Mouse (Mus musculus) neural tube, embryonic 13.5 days (tissue): ENCODE measurements around the gene Mrpl45. TPM values are rescaled to one million over a fixed set of nuclear protein-coding genes. Genes with fewer than 3 reads are reported as not detected.
"Not testable (repeated sequence)": the region's sequence is repeated elsewhere in the genome, so short reads cannot be mapped to it uniquely, and the experiment has no call there.

Experiments used
- ATAC-seq: fragments of 200-750 bp; cut with Nextera tagmentation; 2 replicates; pipeline ENCODE4 v1.8.0; 2017; ENCODE audit warnings: low read depth, mild to moderate bottlenecking, moderate TSS enrichment, moderate library complexity
- H3K27ac ChIP-seq: fragments of 300-500 bp; sonication (generic); replicated peaks from 2 replicates; pipeline ENCODE4 v1.5.1; 2015; ENCODE audit warnings: moderate library complexity, mild to moderate bottlenecking, inconsistent platforms
- H3K27me3 ChIP-seq: fragments of 300-500 bp; sonication (generic); 2 replicates; pipeline ENCODE4 v1.6.1; 2015; ENCODE audit warnings: mild to moderate bottlenecking, inconsistent platforms
- H3K36me3 ChIP-seq: fragments of 300-500 bp; sonication (generic); 2 replicates; pipeline ENCODE4 v1.6.1; 2015; ENCODE audit warnings: mild to moderate bottlenecking, inconsistent platforms
- H3K4me1 ChIP-seq: fragments of 300-500 bp; sonication (generic); replicated peaks from 2 replicates; pipeline ENCODE4 v1.6.1; 2015; ENCODE audit warnings: inconsistent platforms
- H3K4me2 ChIP-seq: fragments of 300-500 bp; sonication (generic); 2 replicates; pipeline ENCODE4 v1.6.1; 2015; ENCODE audit warnings: inconsistent platforms, mild to moderate bottlenecking, moderate library complexity
- H3K4me3 ChIP-seq: fragments of 300-500 bp; sonication (generic); 2 replicates; pipeline ENCODE4 v1.5.1; 2015; ENCODE audit warnings: mild to moderate bottlenecking, inconsistent platforms
- H3K9ac ChIP-seq: fragments of 300-500 bp; sonication (generic); 2 replicates; pipeline ENCODE4 v1.6.1; 2015; ENCODE audit warnings: moderate library complexity, mild to moderate bottlenecking, inconsistent platforms
- H3K9me3 ChIP-seq: fragments of 300-500 bp; sonication (generic); 2 replicates; pipeline ENCODE4 v1.6.1; 2016; ENCODE audit warnings: inconsistent platforms
- WGBS: fragments of 180-500 bp; shearing (Covaris S2); methylation state at CpG from one replicate; pipeline ENCODE4 v1.1.7; 2015; 5-methylcytosine and 5-hydroxymethylcytosine counted together
- polyA plus RNA-seq: library from polyadenylated mRNA; unstranded; fragments of >200 nt; fragmentation: Nextera tagmentation; extraction: Ambion mirVana; gene quantifications from 2 replicates; pipeline ENCODE4 v1.2.1, GENCODE M21; 2015

The Mrpl45 gene
- polyA plus RNA-seq, 1 experiment from 2014 or later: 43.8 TPM

- H3K27me3 ChIP-seq: no peaks in the 10 kb centered on the region
- no peaks in the 10 kb centered on the region for H3K36me3 ChIP-seq
- WGBS: 35% methylated on average over 7 of the region's 7 CpGs
- no peak overlapping the region for H3K4me3 ChIP-seq
- no peaks in the 10 kb centered on the region for H3K4me1 ChIP-seq
- no peaks in the 10 kb centered on the region for H3K9me3 ChIP-seq
- no peak overlapping the region for H3K27ac ChIP-seq
- ATAC-seq: no peak
- no peak overlapping the region for H3K9ac ChIP-seq
- H3K4me2 ChIP-seq: no peak overlapping the region
Observed at GRCm38 (mm10) chr11:97302231-97302781, 13.2 kb upstream of the Mrpl45 start.

- ATAC-seq: no peak
- Histone ChIP-seq H3K4me2 (no peak overlapping the region), H3K9ac (no peak overlapping the region), H3K9me3 (no peaks in the 10 kb centered on the region), H3K4me1 (peaks cover 4% of the 10 kb centered on the region), H3K27me3 (peaks cover 4% of the 10 kb centered on the region; the same call in 1 of the 2 replicates), H3K27ac (no peak overlapping the region), H3K36me3 (no peaks in the 10 kb centered on the region), H3K4me3 (no peak overlapping the region)
- WGBS: 84% methylated on average over 5 of the region's 5 CpGs
Observed at GRCm38 (mm10) chr11:97304631-97305030, 10.9 kb upstream of the Mrpl45 start.

- ATAC-seq: no peak
- Histone ChIP-seq H3K4me2 (no peak overlapping the region), H3K9me3 (no peaks in the 10 kb centered on the region), H3K36me3 (no peaks in the 10 kb centered on the region), H3K4me3 (no peak overlapping the region), H3K27ac (no peak overlapping the region), H3K27me3 (peaks cover 6% of the 10 kb centered on the region; the same call in 1 of the 2 replicates), H3K9ac (no peak overlapping the region), H3K4me1 (peaks cover 23% of the 10 kb centered on the region)
- WGBS: 93% methylated on average over 11 of the region's 11 CpGs
Observed at GRCm38 (mm10) chr11:97307294-97308069, 8.0 kb upstream of the Mrpl45 start.

GRCm38 (mm10) chr11:97308806-97309450 is 6.6 kb upstream of the Mrpl45 start:
- H3K9ac ChIP-seq: peak overlapping the region; percentile 61; the same call in 1 of the 2 replicates
- H3K36me3 ChIP-seq: no peaks in the 10 kb centered on the region
- peaks cover 6% of the 10 kb centered on the region; the same call in 1 of the 2 replicates for H3K27me3 ChIP-seq
- ATAC-seq: no peak
- peak overlapping the region; percentile 39; the same call in 1 of the 2 replicates for H3K4me3 ChIP-seq
- H3K9me3 ChIP-seq: no peaks in the 10 kb centered on the region
- H3K27ac ChIP-seq: no peak overlapping the region
- 56% methylated on average over 3 of the region's 3 CpGs for WGBS
- peaks cover 23% of the 10 kb centered on the region for H3K4me1 ChIP-seq
- peak overlapping the region; percentile 72 for H3K4me2 ChIP-seq

GRCm38 (mm10) chr11:97309451-97309836 is 6.1 kb upstream of the Mrpl45 start:
- no peaks in the 10 kb centered on the region for H3K9me3 ChIP-seq
- WGBS: 8% methylated on average over 9 of the region's 9 CpGs
- H3K27me3 ChIP-seq: peaks cover 6% of the 10 kb centered on the region; the same call in 1 of the 2 replicates
- peak overlapping the region; percentile 61 for H3K9ac ChIP-seq
- no peaks in the 10 kb centered on the region for H3K36me3 ChIP-seq
- peaks cover 23% of the 10 kb centered on the region for H3K4me1 ChIP-seq
- H3K4me2 ChIP-seq: peak overlapping the region; percentile 72
- no peak for ATAC-seq
- H3K4me3 ChIP-seq: peak overlapping the region; percentile 39
- no peak overlapping the region for H3K27ac ChIP-seq

GRCm38 (mm10) chr11:97309911-97310571 is 5.5 kb upstream of the Mrpl45 start:
- Histone ChIP-seq H3K4me3 (peak overlapping the region; percentile 39), H3K4me1 (peaks cover 24% of the 10 kb centered on the region), H3K27ac (no peak overlapping the region), H3K4me2 (peak overlapping the region; percentile 72), H3K9me3 (no peaks in the 10 kb centered on the region), H3K36me3 (no peaks in the 10 kb centered on the region), H3K27me3 (peaks cover 6% of the 10 kb centered on the region; the same call in 1 of the 2 replicates), H3K9ac (peak overlapping the region; percentile 61)
- ATAC-seq: peak; percentile 82
- under 1% methylated on average over 25 of the region's 25 CpGs for WGBS

GRCm38 (mm10) chr11:97310895-97311631 is 4.5 kb upstream of the Mrpl45 start:
- peaks cover 6% of the 10 kb centered on the region; the same call in 1 of the 2 replicates for H3K27me3 ChIP-seq
- peaks cover 27% of the 10 kb centered on the region for H3K4me1 ChIP-seq
- H3K4me3 ChIP-seq: peak overlapping the region; percentile 17
- H3K4me2 ChIP-seq: peak overlapping the region; percentile 72
- 5% methylated on average over 18 of the region's 18 CpGs for WGBS
- no peaks in the 10 kb centered on the region for H3K36me3 ChIP-seq
- no peak for ATAC-seq
- H3K9ac ChIP-seq: peak overlapping the region; percentile 44
- no peaks in the 10 kb centered on the region for H3K9me3 ChIP-seq
- H3K27ac ChIP-seq: 0 out of 2 replicates have a peak overlapping the region, but pooled peaks have one; percentile 38

- H3K27me3 ChIP-seq, H3K9me3 ChIP-seq, H3K36me3 ChIP-seq, H3K4me2 ChIP-seq, H3K27ac ChIP-seq, H3K4me3 ChIP-seq, ATAC-seq, H3K9ac ChIP-seq: not testable (repeated sequence)
- 93% methylated on average over 1 of the region's 1 CpGs for WGBS
- H3K4me1 ChIP-seq: peaks cover 35% of the 10 kb centered on the region
Observed at GRCm38 (mm10) chr11:97312871-97313270, 2.6 kb upstream of the Mrpl45 start.

GRCm38 (mm10) chr11:97314110-97314509 is 1.4 kb upstream of the Mrpl45 start:
- ATAC-seq: no peak
- no peak overlapping the region for H3K4me3 ChIP-seq
- H3K27ac ChIP-seq: no peak overlapping the region
- peaks cover 2% of the 10 kb centered on the region; the same call in 1 of the 2 replicates for H3K36me3 ChIP-seq
- 97% methylated on average over 3 of the region's 3 CpGs for WGBS
- H3K9ac ChIP-seq: no peak overlapping the region
- peaks cover 35% of the 10 kb centered on the region for H3K4me1 ChIP-seq
- H3K9me3 ChIP-seq: no peaks in the 10 kb centered on the region
- no peak overlapping the region for H3K4me2 ChIP-seq
- H3K27me3 ChIP-seq: peaks cover 6% of the 10 kb centered on the region; the same call in 1 of the 2 replicates

- H3K4me1 ChIP-seq: peaks cover 28% of the 10 kb centered on the region
- peak overlapping the region; percentile 54; the same call in 1 of the 2 replicates for H3K27ac ChIP-seq
- peak overlapping the region; percentile 45 for H3K4me2 ChIP-seq
- H3K36me3 ChIP-seq: peaks cover 5% of the 10 kb centered on the region; the same call in 1 of the 2 replicates
- peak overlapping the region; percentile 50; the same call in 1 of the 2 replicates for H3K9ac ChIP-seq
- H3K9me3 ChIP-seq: no peaks in the 10 kb centered on the region
- H3K4me3 ChIP-seq: peak overlapping the region; percentile 57
- 0 out of 2 replicates have a peak, but pooled peaks have one; percentile 2 for ATAC-seq
- WGBS: 50% methylated on average over 8 of the region's 8 CpGs
- 0 out of 2 replicates have a peak, but pooled peaks cover 2% of the 10 kb centered on the region for H3K27me3 ChIP-seq
Observed at GRCm38 (mm10) chr11:97314751-97315503, 589 bp upstream of the Mrpl45 start.
